Mouse (Mus musculus) intestine, embryonic 16.5 days (tissue): Measurements from ENCODE around the gene Rinl. TPM values are rescaled to one million over a fixed set of nuclear protein-coding genes. Genes with fewer than 3 reads are reported as not detected.
A peak's percentile ranks its signal among the peaks of the same experiment; 100 is the strongest.

ENCODE experiments used
- ATAC-seq: fragments of 200-750 bp; cut with Nextera tagmentation; 2 replicates; pipeline ENCODE4 v1.8.0; 2017; ENCODE audit warnings: moderate TSS enrichment, moderate library complexity
- H3K27ac ChIP-seq: fragments of 300-500 bp; sonication (generic); 2 replicates; pipeline ENCODE4 v1.5.1; 2014; ENCODE audit warnings: mild to moderate bottlenecking, low read length
- H3K27me3 ChIP-seq: fragments of 300-500 bp; sonication (generic); replicated peaks from 2 replicates; pipeline ENCODE4 v1.6.1; 2014; ENCODE audit warnings: low read length, control low read depth, mixed read lengths; ENCODE audit not compliant: control insufficient read depth, insufficient read depth
- H3K36me3 ChIP-seq: fragments of 300-500 bp; sonication (generic); 2 replicates; pipeline ENCODE4 v1.6.1; 2014; ENCODE audit warnings: low read length, control low read depth; ENCODE audit not compliant: control insufficient read depth, insufficient read depth
- H3K4me1 ChIP-seq: fragments of 300-500 bp; sonication (generic); 2 replicates; pipeline ENCODE4 v1.6.1; 2014; ENCODE audit warnings: low read length, control low read depth, mixed read lengths; ENCODE audit not compliant: control insufficient read depth, insufficient read depth
- H3K4me2 ChIP-seq: fragments of 300-500 bp; sonication (generic); 2 replicates; pipeline ENCODE4 v1.6.1; 2014; ENCODE audit warnings: low read depth, low read length, control low read depth
- H3K4me3 ChIP-seq: fragments of 300-500 bp; sonication (generic); 2 replicates; pipeline ENCODE4 v1.5.1; 2014; ENCODE audit warnings: mild to moderate bottlenecking, low read length
- H3K9ac ChIP-seq: fragments of 300-500 bp; sonication (generic); 2 replicates; pipeline ENCODE4 v1.6.1; 2014; ENCODE audit warnings: low read depth, low read length
- H3K9me3 ChIP-seq: fragments of 300-500 bp; sonication (generic); 2 replicates; pipeline ENCODE4 v1.6.1; 2016; ENCODE audit warnings: low read length, control low read depth; ENCODE audit not compliant: control insufficient read depth
- WGBS: fragments of 180-500 bp; shearing (Covaris S2); extraction: QIAGEN DNeasy Blood & Tissue Kit; methylation state at CpG from one replicate; pipeline ENCODE4 v1.1.7; 2014; 5-methylcytosine and 5-hydroxymethylcytosine counted together
- polyA plus RNA-seq: library from polyadenylated mRNA; unstranded; fragments of >200 nt; fragmentation: Nextera tagmentation; extraction: Ambion mirVana; gene quantifications from 2 replicates; pipeline ENCODE4 v1.2.1, GENCODE M21; 2015

Rinl gene
- polyA plus RNA-seq, result 5.2 and 5.9 TPM in 2 replicates

GRCm38 (mm10) chr7:28788307-28789195 is at the start of gene Rinl:
Gene Rinl, plus strand, starts transcription at chr7:28788969.
- H3K36me3 ChIP-seq, result peaks cover 2% of the 10 kb centered on the region; the same call in 1 of the 2 replicates
- WGBS, result 60% methylated on average over 5 of the region's 5 CpGs
- no peaks in the 10 kb centered on the region for H3K9me3 ChIP-seq
- peak within 1 kb of the TSS; percentile 57; the same call in 1 of the 2 replicates for H3K27ac ChIP-seq
- no peak within 1 kb of the TSS for H3K4me2 ChIP-seq
- peaks cover 21% of the 10 kb centered on the region for H3K4me1 ChIP-seq
- ATAC-seq, result no peak
- H3K9ac ChIP-seq, result peak within 1 kb of the TSS; percentile 40; the same call in 1 of the 2 replicates
- no peaks in the 10 kb centered on the region for H3K27me3 ChIP-seq
- H3K4me3 ChIP-seq, result no peak within 1 kb of the TSS

GRCm38 (mm10) chr7:28739829-28740228 is 48.9 kb upstream of the Rinl start:
- Histone ChIP-seq H3K9me3 (no peaks in the 10 kb centered on the region), H3K36me3 (peaks cover 4% of the 10 kb centered on the region; the same call in 1 of the 2 replicates), H3K9ac (no peak overlapping the region), H3K27me3 (no peaks in the 10 kb centered on the region), H3K27ac (no peak overlapping the region), H3K4me1 (peaks cover 2% of the 10 kb centered on the region; the same call in 1 of the 2 replicates), H3K4me3 (no peak overlapping the region), H3K4me2 (no peak overlapping the region)
- no peak for ATAC-seq
- 95% methylated on average over 21 of the region's 21 CpGs for WGBS

DNA sequence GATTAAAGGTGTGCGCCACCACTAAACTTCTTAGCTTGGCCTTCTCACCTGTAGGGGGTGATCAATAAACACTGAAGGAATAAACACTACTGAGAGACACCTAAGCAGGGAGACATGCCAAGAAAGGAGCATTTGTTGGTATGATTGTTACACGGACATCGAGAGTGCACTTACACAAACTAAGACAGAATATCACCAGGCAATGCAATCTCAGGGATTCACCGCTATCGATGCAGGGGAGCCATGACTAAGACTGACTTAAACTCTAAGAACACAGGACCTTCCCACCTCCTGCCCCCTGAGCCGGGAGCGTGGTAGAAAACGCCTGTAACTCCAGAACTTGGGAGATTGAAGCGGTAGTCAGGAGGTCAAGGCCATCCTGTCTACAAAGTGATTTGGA is 47.8 kb upstream of the Rinl start:
- Histone ChIP-seq H3K4me2 (peak overlapping the region; percentile 61), H3K27ac (peak overlapping the region; percentile 18; the same call in 1 of the 2 replicates), H3K27me3 (no peaks in the 10 kb centered on the region), H3K9ac (peak overlapping the region; percentile 80), H3K9me3 (no peaks in the 10 kb centered on the region), H3K4me3 (peak overlapping the region; percentile 53), H3K36me3 (peaks cover 4% of the 10 kb centered on the region; the same call in 1 of the 2 replicates), H3K4me1 (peaks cover 2% of the 10 kb centered on the region; the same call in 1 of the 2 replicates)
- WGBS, result 30% methylated on average over 9 of the region's 9 CpGs
- ATAC-seq, result no peak

- WGBS, result under 1% methylated on average over 13 of the region's 13 CpGs
- no peaks in the 10 kb centered on the region for H3K9me3 ChIP-seq
- H3K27me3 ChIP-seq, result no peaks in the 10 kb centered on the region
- peak; percentile 27 for ATAC-seq
- H3K4me3 ChIP-seq, result peak overlapping the region; percentile 53
- H3K9ac ChIP-seq, result peak overlapping the region; percentile 80
- peaks cover 2% of the 10 kb centered on the region; the same call in 1 of the 2 replicates for H3K4me1 ChIP-seq
- H3K27ac ChIP-seq, result peak overlapping the region; percentile 18
- H3K4me2 ChIP-seq, result peak overlapping the region; percentile 61
- peaks cover 4% of the 10 kb centered on the region; the same call in 1 of the 2 replicates for H3K36me3 ChIP-seq
Observed at GRCm38 (mm10) chr7:28741368-28741708, 47.4 kb upstream of the Rinl start.

GRCm38 (mm10) chr7:28741709-28742438 is 46.9 kb upstream of the Rinl start, which contains the start of the genes Mrps12 and Sars2:
Gene Mrps12, minus strand, starts transcription at chr7:28741820.
Gene Sars2, plus strand, starts transcription at chr7:28741992.
- under 1% methylated on average over 39 of the region's 39 CpGs for WGBS
- Histone ChIP-seq H3K9me3 (no peaks in the 10 kb centered on the region), H3K36me3 (peaks cover 4% of the 10 kb centered on the region; the same call in 1 of the 2 replicates), H3K4me1 (peaks cover 2% of the 10 kb centered on the region; the same call in 1 of the 2 replicates), H3K27ac (peak within 1 kb of the TSS; percentile 76), H3K9ac (peak within 1 kb of the TSS; percentile 80), H3K27me3 (no peaks in the 10 kb centered on the region), H3K4me2 (peak within 1 kb of the TSS; percentile 67), H3K4me3 (peak within 1 kb of the TSS; percentile 53)
- ATAC-seq, result peak; percentile 99

- Histone ChIP-seq H3K9ac (no peak overlapping the region), H3K9me3 (no peaks in the 10 kb centered on the region), H3K27ac (no peak overlapping the region), H3K4me1 (no peaks in the 10 kb centered on the region), H3K36me3 (no peaks in the 10 kb centered on the region), H3K4me2 (no peak overlapping the region), H3K4me3 (no peak overlapping the region), H3K27me3 (no peaks in the 10 kb centered on the region)
- no peak for ATAC-seq
- 90% methylated on average over 7 of the region's 7 CpGs for WGBS
Observed at GRCm38 (mm10) chr7:28749935-28750334, 38.8 kb upstream of the Rinl start.

DNA sequence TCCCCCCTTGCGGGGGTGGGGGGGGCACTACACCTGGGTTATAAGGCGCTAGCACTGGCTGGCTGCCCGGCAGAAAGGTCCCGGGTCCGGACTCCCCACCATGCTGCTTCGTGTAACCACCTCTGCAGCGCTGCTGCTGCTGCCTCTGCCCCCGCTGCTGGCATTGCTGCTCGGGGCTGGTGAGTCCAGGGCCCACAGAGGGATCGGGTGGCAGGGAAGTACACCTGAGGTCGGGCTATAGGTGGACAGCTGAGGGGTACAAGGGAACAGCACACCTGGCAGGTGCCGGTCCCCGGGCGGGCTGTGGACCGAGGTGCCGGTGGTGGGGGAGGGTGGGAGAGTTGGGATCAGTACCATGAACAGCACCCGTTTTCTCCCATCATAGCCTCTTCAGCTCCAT is 32.7 kb upstream of the Rinl start, which contains the start of gene Ccer2:
TSS of gene Ccer2 (plus strand) at position 96 of the 400 bp plus-strand sequence.
- H3K4me1 ChIP-seq, result peaks cover 3% of the 10 kb centered on the region; the same call in 1 of the 2 replicates
- H3K36me3 ChIP-seq, result peaks cover 17% of the 10 kb centered on the region
- no peaks in the 10 kb centered on the region for H3K9me3 ChIP-seq
- H3K4me3 ChIP-seq, result no peak within 1 kb of the TSS
- no peak within 1 kb of the TSS for H3K9ac ChIP-seq
- H3K27me3 ChIP-seq, result peaks cover 7% of the 10 kb centered on the region
- 2% methylated on average over 17 of the region's 17 CpGs for WGBS
- H3K4me2 ChIP-seq, result 0 out of 2 replicates have a peak within 1 kb of the TSS, but pooled peaks have one; percentile 12
- H3K27ac ChIP-seq, result no peak within 1 kb of the TSS
- no peak for ATAC-seq

DNA sequence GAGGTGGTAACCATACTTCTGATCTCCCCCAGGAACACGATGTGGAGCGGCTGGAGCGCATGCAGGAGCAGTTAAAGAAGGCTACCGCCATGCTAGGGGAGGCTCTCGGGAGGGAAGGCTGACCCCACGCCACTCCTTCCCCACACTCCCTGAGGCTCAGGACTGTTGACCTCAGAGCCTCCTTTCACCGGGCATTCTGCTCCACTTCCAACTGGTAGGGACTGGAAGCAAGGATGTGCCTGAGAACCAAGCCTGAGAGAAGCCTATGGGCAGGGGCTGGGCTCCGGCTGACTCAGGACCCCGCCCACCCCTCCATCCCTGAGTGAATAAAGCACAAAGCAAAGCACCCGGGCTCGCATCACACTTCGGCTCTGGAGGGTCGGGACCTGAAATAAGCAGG is 30.1 kb upstream of the Rinl start:
- Histone ChIP-seq H3K9ac (no peak overlapping the region), H3K4me1 (peaks cover 3% of the 10 kb centered on the region; the same call in 1 of the 2 replicates), H3K9me3 (no peaks in the 10 kb centered on the region), H3K27ac (no peak overlapping the region), H3K4me3 (no peak overlapping the region), H3K4me2 (no peak overlapping the region), H3K27me3 (peaks cover 7% of the 10 kb centered on the region), H3K36me3 (peaks cover 21% of the 10 kb centered on the region)
- WGBS, result 85% methylated on average over 13 of the region's 13 CpGs
- ATAC-seq, result no peak

DNA sequence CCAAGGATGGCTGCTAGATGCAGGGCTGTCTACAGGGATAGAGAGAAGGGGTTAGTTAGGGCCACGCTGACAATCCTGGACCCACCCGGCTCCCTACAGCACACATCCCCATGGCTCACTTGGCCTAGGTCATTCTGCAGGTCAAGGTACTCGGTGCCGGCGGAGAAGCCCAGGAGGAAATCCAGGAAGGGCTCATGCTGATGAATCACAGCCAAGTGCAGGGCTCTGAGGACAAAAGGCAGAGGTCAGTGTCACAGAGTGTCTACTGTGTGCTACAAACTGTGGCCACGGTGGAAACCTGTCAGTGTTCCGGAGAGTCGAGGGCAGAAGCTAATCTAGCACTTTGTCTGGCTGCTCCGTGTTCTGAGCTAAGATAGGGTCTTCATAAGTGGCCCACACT is 26.9 kb upstream of the Rinl start:
- H3K36me3 ChIP-seq, result peaks cover 21% of the 10 kb centered on the region
- H3K27me3 ChIP-seq, result no peaks in the 10 kb centered on the region
- no peak overlapping the region for H3K27ac ChIP-seq
- no peaks in the 10 kb centered on the region for H3K9me3 ChIP-seq
- 87% methylated on average over 9 of the region's 9 CpGs for WGBS
- H3K4me2 ChIP-seq, result no peak overlapping the region
- H3K9ac ChIP-seq, result no peak overlapping the region
- no peak for ATAC-seq
- H3K4me3 ChIP-seq, result no peak overlapping the region
- H3K4me1 ChIP-seq, result peaks cover 10% of the 10 kb centered on the region
